Mouse (Mus musculus) forebrain, embryonic 10.5 days (tissue): ENCODE data around the gene C3. TPM values are rescaled to one million over a fixed set of nuclear protein-coding genes. Genes with fewer than 3 reads are reported as not detected.

Experiments
- DNase-seq: peaks from one replicate; pipeline ENCODE4 v3.0.0-alpha.2; 2017; ENCODE audit warnings: low spot score; ENCODE audit errors: extremely low spot score
- H3K27ac ChIP-seq: fragments of 300-500 bp; sonication (generic); 2 replicates; pipeline ENCODE4 v1.5.1; 2016; ENCODE audit warnings: mild to moderate bottlenecking
- H3K27me3 ChIP-seq: fragments of 300-500 bp; sonication (generic); 2 replicates; pipeline ENCODE4 v1.6.1; 2016; ENCODE audit warnings: mild to moderate bottlenecking; ENCODE audit not compliant: poor library complexity, severe bottlenecking
- H3K36me3 ChIP-seq: fragments of 300-500 bp; sonication (generic); replicated peaks from 2 replicates; pipeline ENCODE4 v1.6.1; 2016; ENCODE audit warnings: mild to moderate bottlenecking, moderate library complexity
- H3K4me1 ChIP-seq: fragments of 300-500 bp; sonication (generic); 2 replicates; pipeline ENCODE4 v1.6.1; 2016
- H3K4me3 ChIP-seq: fragments of 300-500 bp; sonication (generic); 2 replicates; pipeline ENCODE4 v1.5.1; 2016; ENCODE audit warnings: mild to moderate bottlenecking, moderate library complexity
- H3K9me3 ChIP-seq: fragments of 300-500 bp; sonication (generic); 2 replicates; pipeline ENCODE4 v1.6.1; 2016; ENCODE audit warnings: mild to moderate bottlenecking, moderate library complexity
- WGBS: fragments of 180-500 bp; shearing (Covaris S2); methylation state at CpG from one replicate; pipeline ENCODE4 v1.1.7; 2016; 5-methylcytosine and 5-hydroxymethylcytosine counted together
- polyA plus RNA-seq: library from polyadenylated mRNA; unstranded; fragments of >200 nt; fragmentation: Nextera tagmentation; extraction: Ambion mirVana; gene quantifications from 2 replicates; pipeline ENCODE4 v1.2.1, GENCODE M21; 2016

Gene C3
- polyA plus RNA-seq, 1 experiment from 2014 or later: 0.30 TPM

DNA sequence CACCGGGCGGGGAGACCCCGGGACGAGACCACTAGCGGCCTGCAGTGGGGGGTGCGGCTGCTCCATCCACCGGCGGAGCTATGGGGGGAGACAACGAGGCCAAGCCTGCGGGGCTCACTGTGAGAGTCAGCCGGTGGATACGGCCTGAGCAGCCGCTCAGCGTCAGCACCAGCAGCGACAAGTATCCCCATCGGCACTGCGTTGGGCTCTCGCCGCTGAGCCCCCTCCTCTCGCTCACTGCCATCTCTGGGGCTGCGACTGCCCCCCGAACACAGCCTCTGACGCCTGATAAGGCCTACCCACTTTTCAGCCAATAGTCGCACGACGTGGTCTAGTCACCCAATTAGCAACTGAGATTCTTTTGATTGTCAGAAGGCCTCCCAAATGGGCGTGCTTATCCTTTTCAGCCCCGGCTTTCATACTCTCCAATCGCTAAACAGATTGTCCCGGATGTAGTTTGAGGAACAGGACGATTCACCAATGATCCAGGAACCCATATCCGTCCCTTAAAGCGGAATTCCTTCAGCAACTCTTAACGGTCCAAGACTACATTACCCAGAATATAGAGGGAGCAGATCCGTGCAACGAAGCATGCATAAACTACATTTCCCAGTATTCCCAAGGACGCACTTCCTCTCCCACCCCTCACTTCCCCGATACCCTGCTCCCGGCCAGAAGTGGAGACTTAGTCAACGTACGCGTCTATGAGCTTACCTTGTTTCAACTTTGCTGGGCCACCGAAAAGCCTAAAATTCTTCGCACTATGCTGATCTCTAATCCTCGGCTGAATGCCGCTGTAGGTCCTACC lies 19.7 kb upstream of the C3 start:
- no peaks in the 10 kb centered on the region for H3K27me3 ChIP-seq
- peaks cover 44% of the 10 kb centered on the region for H3K4me1 ChIP-seq
- WGBS: under 1% methylated on average over 46 of the region's 46 CpGs
- peak overlapping the region; percentile 72 for H3K4me3 ChIP-seq
- H3K36me3 ChIP-seq: peaks cover 23% of the 10 kb centered on the region
- peak; percentile 91 for DNase-seq
- H3K27ac ChIP-seq: peak overlapping the region; percentile 97
- no peaks in the 10 kb centered on the region for H3K9me3 ChIP-seq

DNA sequence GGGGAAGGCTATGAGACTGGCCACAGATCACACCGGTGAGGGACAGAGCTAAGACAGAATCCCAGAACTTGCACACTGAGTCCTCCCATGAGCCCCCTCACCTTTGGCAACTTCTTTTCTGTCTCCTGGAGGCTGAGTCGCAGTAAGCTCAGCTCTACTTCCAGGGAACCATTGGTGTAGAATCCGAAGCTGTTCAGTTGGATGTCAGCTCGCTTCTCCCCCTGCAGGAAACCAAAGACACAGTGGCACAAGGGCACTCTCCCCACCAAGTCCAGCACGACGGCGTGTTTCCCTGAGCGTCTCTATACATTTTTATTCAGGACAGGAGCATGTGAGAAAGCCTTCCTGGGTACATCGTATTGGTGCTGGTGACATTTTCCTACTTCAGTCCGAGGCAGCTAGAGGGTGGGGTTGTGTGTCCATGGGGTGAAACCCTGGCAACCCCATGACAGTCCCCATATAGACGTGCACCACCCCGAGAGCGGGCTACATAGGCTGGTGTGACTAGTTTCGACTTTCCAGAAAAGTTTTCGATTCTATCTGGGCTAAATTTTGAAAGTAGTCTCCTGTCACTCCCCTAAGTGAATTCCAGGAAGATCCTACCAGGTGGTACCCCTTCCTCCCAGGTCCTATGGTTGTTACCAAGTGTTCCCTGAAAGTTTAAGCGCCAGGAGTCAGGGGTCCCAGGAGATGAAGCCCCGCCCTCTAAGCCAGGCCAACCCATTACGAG lies 18.9 kb upstream of the C3 start:
- H3K4me1 ChIP-seq: peaks cover 44% of the 10 kb centered on the region
- no peaks in the 10 kb centered on the region for H3K27me3 ChIP-seq
- peak overlapping the region; percentile 97 for H3K27ac ChIP-seq
- peak; percentile 23 for DNase-seq
- H3K9me3 ChIP-seq: no peaks in the 10 kb centered on the region
- H3K4me3 ChIP-seq: peak overlapping the region; percentile 72
- peaks cover 31% of the 10 kb centered on the region for H3K36me3 ChIP-seq
- 3% methylated on average over 18 of the region's 18 CpGs for WGBS

GRCm38 (mm10) chr17:57245311-57245929 lies 17.5 kb upstream of the C3 start:
- H3K4me1 ChIP-seq: peaks cover 32% of the 10 kb centered on the region
- WGBS: 93% methylated on average over 10 of the region's 10 CpGs
- DNase-seq: no peak

DNA sequence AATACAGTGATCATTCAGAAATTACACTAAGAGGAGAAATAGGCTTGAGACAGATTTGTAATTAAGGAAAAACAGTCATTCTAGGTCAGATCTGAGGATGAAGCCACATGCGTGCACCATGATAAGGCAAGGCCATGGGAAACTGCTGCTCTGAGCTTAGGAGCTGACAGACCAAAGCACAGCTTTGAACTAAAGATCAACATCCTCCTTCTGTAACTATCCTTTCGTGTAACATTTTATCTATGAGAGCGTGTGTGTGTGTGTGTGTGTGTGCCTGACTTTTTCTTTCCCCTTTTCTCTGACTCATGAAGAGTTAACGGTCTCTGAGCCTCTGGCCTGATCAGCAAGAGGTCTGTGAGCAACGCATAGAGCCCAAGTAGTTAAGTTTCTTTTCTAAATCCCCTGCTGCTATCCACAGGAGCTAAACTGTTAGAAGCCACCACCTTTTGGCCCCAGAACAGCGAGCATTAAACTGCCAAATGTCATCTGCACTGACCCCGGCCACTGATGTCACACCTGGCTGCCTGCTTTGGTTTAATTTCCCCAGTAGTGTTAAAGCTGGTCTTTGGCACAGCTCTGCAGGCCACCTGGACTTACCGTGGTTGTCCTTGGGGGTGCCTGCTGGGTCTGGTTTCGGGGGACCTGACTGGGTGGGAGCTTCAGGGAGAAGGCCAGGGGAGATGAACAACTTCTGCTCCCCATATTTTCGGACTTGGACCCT lies 15.9 kb upstream of the C3 start:
- 82% methylated on average over 10 of the region's 10 CpGs for WGBS
- H3K9me3 ChIP-seq: 0 out of 2 replicates have a peak, but pooled peaks cover 4% of the 10 kb centered on the region
- no peak for DNase-seq
- peaks cover 21% of the 10 kb centered on the region for H3K4me1 ChIP-seq
- H3K36me3 ChIP-seq: peaks cover 36% of the 10 kb centered on the region
- no peaks in the 10 kb centered on the region for H3K27me3 ChIP-seq
- H3K27ac ChIP-seq: no peak overlapping the region
- no peak overlapping the region for H3K4me3 ChIP-seq

More at GRCm38 (mm10) chr17:57245311-57245929, 17.5 kb upstream of the C3 start:
- H3K4me3 ChIP-seq: no peak overlapping the region
- H3K27me3 ChIP-seq: no peaks in the 10 kb centered on the region
- 0 out of 2 replicates have a peak, but pooled peaks cover 4% of the 10 kb centered on the region for H3K9me3 ChIP-seq
- no peak overlapping the region for H3K27ac ChIP-seq
- peaks cover 36% of the 10 kb centered on the region for H3K36me3 ChIP-seq

DNA sequence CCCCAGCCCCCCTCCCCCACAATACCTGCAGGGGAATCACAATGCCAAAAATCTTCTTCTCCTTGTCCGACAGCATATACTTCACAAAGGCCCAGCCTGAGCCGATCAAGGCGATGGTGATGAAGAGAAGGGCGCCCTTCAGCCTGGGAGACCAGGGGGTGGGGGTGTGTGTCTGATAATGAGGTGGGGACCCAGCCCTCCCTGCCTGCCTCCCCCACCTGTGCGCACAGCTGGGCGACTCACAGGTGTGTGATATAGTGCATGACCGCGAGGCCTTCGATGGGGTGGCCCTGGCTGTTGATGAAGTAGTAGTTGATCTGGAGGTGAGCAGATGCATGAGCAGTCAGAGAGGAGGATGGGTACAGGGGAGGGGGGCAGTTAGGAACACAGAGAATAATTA lies 9.2 kb upstream of the C3 start:
- Histone ChIP-seq H3K27ac (no peak overlapping the region), H3K27me3 (no peaks in the 10 kb centered on the region), H3K36me3 (peaks cover 50% of the 10 kb centered on the region), H3K4me1 (no peaks in the 10 kb centered on the region), H3K9me3 (0 out of 2 replicates have a peak, but pooled peaks cover 4% of the 10 kb centered on the region), H3K4me3 (no peak overlapping the region)
- WGBS: 92% methylated on average over 9 of the region's 9 CpGs
- DNase-seq: no peak

GRCm38 (mm10) chr17:57235803-57236202 lies 7.9 kb upstream of the C3 start:
- H3K27ac ChIP-seq: no peak overlapping the region
- WGBS: 86% methylated on average over 5 of the region's 5 CpGs
- H3K4me1 ChIP-seq: no peaks in the 10 kb centered on the region
- H3K9me3 ChIP-seq: no peaks in the 10 kb centered on the region
- no peak overlapping the region for H3K4me3 ChIP-seq
- no peak for DNase-seq
- peaks cover 42% of the 10 kb centered on the region for H3K36me3 ChIP-seq
- H3K27me3 ChIP-seq: no peaks in the 10 kb centered on the region

DNA sequence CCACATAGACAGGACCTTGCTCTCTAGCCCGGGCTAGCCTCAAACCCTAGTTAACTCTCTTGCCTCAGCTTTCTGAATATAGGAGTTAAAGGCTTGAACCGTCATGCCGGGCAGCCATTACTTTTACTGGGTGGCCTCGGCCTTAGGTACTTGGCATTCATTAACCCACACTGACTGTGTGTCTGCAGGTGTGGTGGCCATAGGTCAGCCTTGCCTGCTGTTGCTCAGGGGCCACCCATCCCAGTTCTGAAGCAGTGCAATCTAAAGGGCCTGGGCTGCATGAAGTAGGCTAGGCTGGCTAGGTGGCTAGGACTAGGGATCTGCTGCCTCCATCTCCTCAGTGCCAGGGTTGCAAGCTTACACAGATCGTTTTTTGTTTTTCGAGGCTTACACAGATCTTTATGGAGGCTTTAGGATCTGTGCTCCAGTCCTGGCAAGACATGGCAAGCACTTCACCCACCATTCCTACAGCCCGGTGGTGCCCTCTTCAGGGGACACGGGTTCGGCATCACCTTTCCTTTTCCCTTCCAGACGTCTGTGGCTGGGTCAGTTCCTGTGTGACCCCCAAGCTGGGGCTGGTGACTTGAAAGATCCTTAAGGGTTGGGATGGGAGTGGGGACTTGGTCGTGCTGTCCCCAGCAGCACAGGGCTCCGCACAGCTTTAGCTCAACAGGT lies 6.5 kb upstream of the C3 start:
- Histone ChIP-seq H3K4me1 (no peaks in the 10 kb centered on the region), H3K27ac (no peak overlapping the region), H3K36me3 (peaks cover 42% of the 10 kb centered on the region), H3K9me3 (no peaks in the 10 kb centered on the region), H3K4me3 (no peak overlapping the region), H3K27me3 (no peaks in the 10 kb centered on the region)
- WGBS: 83% methylated on average over 12 of the region's 12 CpGs
- DNase-seq: no peak

DNA sequence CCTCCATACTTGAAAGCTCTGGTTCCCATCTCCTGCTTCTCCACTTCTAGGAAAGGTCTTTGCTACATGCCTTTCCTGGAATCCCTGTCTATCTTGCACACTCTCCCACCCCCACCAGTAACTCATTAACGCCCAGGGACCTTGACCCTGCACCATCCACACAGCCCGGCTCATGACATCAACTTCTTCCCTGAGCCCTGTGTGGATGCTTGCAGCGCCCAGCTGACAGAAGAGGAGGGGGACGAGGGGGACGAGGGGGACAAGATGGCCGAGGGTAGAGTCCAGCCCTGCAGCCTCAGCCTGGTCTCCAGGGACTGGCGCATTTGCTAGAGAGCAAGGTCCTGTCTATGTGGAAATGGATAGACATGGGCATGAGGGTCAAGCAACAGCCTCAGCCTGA lies 5.1 kb upstream of the C3 start:
- Histone ChIP-seq H3K4me1 (no peaks in the 10 kb centered on the region), H3K9me3 (no peaks in the 10 kb centered on the region), H3K36me3 (peaks cover 39% of the 10 kb centered on the region), H3K4me3 (no peak overlapping the region), H3K27me3 (no peaks in the 10 kb centered on the region), H3K27ac (no peak overlapping the region)
- WGBS: 56% methylated on average over 7 of the region's 7 CpGs
- no peak for DNase-seq

GRCm38 (mm10) chr17:57232200-57232599 lies 4.3 kb upstream of the C3 start:
- Histone ChIP-seq H3K4me1 (no peaks in the 10 kb centered on the region), H3K9me3 (no peaks in the 10 kb centered on the region), H3K4me3 (no peak overlapping the region), H3K27me3 (no peaks in the 10 kb centered on the region), H3K27ac (no peak overlapping the region), H3K36me3 (peaks cover 31% of the 10 kb centered on the region)
- WGBS: 86% methylated on average over 1 of the region's 1 CpGs
- DNase-seq: no peak

DNA sequence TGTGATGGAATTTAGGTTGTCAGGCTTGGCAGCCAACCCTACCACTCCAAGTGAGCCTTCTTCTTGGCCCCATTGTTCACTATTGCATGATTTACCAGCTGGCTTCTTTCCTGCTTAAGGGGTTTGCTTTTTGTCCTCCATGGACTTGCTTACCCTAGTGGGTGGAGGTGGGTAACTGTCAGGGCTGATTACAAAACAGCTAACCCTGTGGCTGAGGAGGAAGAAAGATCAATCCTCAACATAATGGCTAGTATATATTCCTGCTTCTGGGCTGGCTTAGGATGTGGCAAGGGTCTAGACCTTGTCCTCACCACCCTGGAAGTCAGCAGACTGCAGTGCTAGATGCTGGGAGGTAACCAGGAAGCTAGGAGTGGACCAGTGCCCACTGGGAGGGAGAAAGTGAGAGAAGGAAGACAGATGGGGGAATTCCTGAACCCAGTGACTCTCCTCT lies 3.4 kb upstream of the C3 start:
- no peak overlapping the region for H3K4me3 ChIP-seq
- DNase-seq: no peak
- H3K9me3 ChIP-seq: no peaks in the 10 kb centered on the region
- peaks cover 23% of the 10 kb centered on the region for H3K36me3 ChIP-seq
- H3K27ac ChIP-seq: no peak overlapping the region
- no peaks in the 10 kb centered on the region for H3K27me3 ChIP-seq
- no peaks in the 10 kb centered on the region for H3K4me1 ChIP-seq

- H3K4me1 ChIP-seq: no peaks in the 10 kb centered on the region
- peaks cover 16% of the 10 kb centered on the region for H3K36me3 ChIP-seq
- no peak overlapping the region for H3K4me3 ChIP-seq
- no peak for DNase-seq
- WGBS: 83% methylated on average over 6 of the region's 6 CpGs
- no peaks in the 10 kb centered on the region for H3K9me3 ChIP-seq
- no peak overlapping the region for H3K27ac ChIP-seq
- no peaks in the 10 kb centered on the region for H3K27me3 ChIP-seq
Observed at GRCm38 (mm10) chr17:57230728-57231125, 2.8 kb upstream of the C3 start.
